Mouse (Mus musculus) hindbrain, embryonic 14.5 days (tissue): ENCODE data around the gene Efhd2. TPM values are rescaled to one million over a fixed set of nuclear protein-coding genes. Genes with fewer than 3 reads are reported as not detected.
A peak's percentile ranks its signal among the peaks of the same experiment; 100 is the strongest.

Experiments used
- ATAC-seq: fragments of 200-750 bp; cut with Nextera tagmentation; 2 replicates; pipeline ENCODE4 v1.8.0; 2017; ENCODE audit warnings: moderate number of reproducible peaks, mild to moderate bottlenecking, moderate TSS enrichment, moderate library complexity; ENCODE audit not compliant: low FRiP score
- DNase-seq: peaks from one replicate; pipeline ENCODE4 v3.0.0-alpha.2; 2015; ENCODE audit warnings: low spot score
- H3K27ac ChIP-seq: fragments of 300-500 bp; sonication (generic); 2 replicates; pipeline ENCODE4 v1.5.1; 2014; ENCODE audit warnings: mild to moderate bottlenecking, moderate library complexity
- H3K27me3 ChIP-seq: fragments of 300-500 bp; sonication (generic); 2 replicates; pipeline ENCODE4 v1.6.1; 2014; ENCODE audit warnings: mild to moderate bottlenecking, low read length, mixed read lengths; ENCODE audit not compliant: control insufficient read depth, insufficient read depth
- H3K36me3 ChIP-seq: fragments of 300-500 bp; sonication (generic); replicated peaks from 2 replicates; pipeline ENCODE4 v1.6.1; 2014; ENCODE audit not compliant: control insufficient read depth, insufficient read depth
- H3K4me1 ChIP-seq: fragments of 300-500 bp; sonication (generic); replicated peaks from 2 replicates; pipeline ENCODE4 v1.6.1; 2014; ENCODE audit warnings: antibody characterized with exemption, low read length, mixed read lengths; ENCODE audit not compliant: control insufficient read depth, insufficient read depth
- H3K4me2 ChIP-seq: fragments of 300-500 bp; sonication (generic); replicated peaks from 2 replicates; pipeline ENCODE4 v1.6.1; 2014; ENCODE audit warnings: mild to moderate bottlenecking, moderate library complexity
- H3K4me3 ChIP-seq: fragments of 300-500 bp; sonication (generic); replicated peaks from 2 replicates; pipeline ENCODE4 v1.5.1; 2014; ENCODE audit warnings: mild to moderate bottlenecking, low read length
- H3K9ac ChIP-seq: fragments of 300-500 bp; sonication (generic); 2 replicates; pipeline ENCODE4 v1.6.1; 2014
- H3K9me3 ChIP-seq: fragments of 300-500 bp; sonication (generic); 2 replicates; pipeline ENCODE4 v1.6.1; 2016; ENCODE audit warnings: low read length; ENCODE audit not compliant: control insufficient read depth
- WGBS: fragments of 180-500 bp; shearing (Covaris S2); extraction: QIAGEN DNeasy Blood & Tissue Kit; methylation state at CpG from one replicate; pipeline ENCODE4 v1.1.7; 2014; 5-methylcytosine and 5-hydroxymethylcytosine counted together
- polyA plus RNA-seq: library from polyadenylated mRNA; unstranded; fragments of >200 nt; fragmentation: Nextera tagmentation; extraction: Ambion mirVana; gene quantifications from 2 replicates; pipeline ENCODE4 v1.2.1, GENCODE M21; 2014

Gene Efhd2
- polyA plus RNA-seq, 1 experiment from 2014 or later: 44.7 TPM

DNA sequence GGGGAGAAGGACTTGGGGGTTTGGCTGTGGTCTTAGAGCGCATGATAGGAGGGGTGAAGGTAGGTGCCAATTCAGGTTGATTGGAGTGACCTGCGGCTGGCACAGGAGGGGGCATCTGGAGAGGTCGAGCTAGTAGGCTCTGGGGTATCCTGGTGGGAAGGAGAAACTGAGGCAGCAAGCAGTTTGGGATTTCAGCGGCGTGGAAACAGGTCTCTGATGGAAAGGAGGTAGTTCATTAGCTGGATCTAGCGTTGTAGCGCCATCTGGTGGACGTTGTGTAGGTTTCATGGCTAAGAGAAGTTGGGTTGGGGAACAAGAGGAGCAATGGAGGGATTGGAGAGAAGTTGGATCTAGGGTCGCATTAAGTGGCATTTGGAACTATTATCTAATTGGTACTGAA, 21.3 kb downstream of the Efhd2 start:
- ATAC-seq: no peak
- H3K27ac ChIP-seq: no peak overlapping the region

DNA sequence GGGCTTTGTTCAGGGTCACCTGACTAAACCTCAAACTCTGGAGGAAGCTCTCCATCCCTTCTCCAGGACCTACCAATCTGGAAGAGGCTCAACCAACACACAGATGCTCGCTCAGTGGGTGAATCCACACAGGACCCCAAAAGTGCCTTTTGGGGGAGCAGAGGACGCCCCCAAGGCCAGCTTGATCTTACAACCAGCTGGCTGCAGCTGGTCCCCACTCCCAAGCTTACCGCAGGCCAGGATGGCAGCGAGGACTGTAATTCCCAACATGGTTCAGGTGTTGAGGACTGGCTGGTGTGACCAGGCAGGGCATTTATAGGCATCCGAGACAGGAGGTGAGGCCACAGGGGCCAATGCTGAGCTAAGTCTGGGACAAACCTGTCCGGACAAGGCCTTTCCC, 28.7 kb downstream of the Efhd2 start, which contains the start of gene Ctrc:
Ctrc (minus strand) TSS at position 361 of the 400 bp plus-strand sequence.
- no peak within 1 kb of the TSS for H3K4me2 ChIP-seq
- no peaks in the 10 kb centered on the region for H3K27me3 ChIP-seq
- 88% methylated on average over 6 of the region's 6 CpGs for WGBS
- no peak within 1 kb of the TSS for H3K4me3 ChIP-seq
- no peaks in the 10 kb centered on the region for H3K36me3 ChIP-seq
- no peak within 1 kb of the TSS for H3K9ac ChIP-seq
- no peak within 1 kb of the TSS for H3K27ac ChIP-seq
- DNase-seq (no peak), ATAC-seq (no peak)
- no peaks in the 10 kb centered on the region for H3K9me3 ChIP-seq
- no peaks in the 10 kb centered on the region for H3K4me1 ChIP-seq

More for the DNA sequence above, 21.3 kb downstream of the Efhd2 start:
- DNase-seq: peak; percentile 80
- H3K36me3 ChIP-seq: 0 out of 2 replicates have a peak, but pooled peaks cover 3% of the 10 kb centered on the region
- WGBS: 80% methylated on average over 9 of the region's 9 CpGs
- no peaks in the 10 kb centered on the region for H3K9me3 ChIP-seq
- no peak overlapping the region for H3K9ac ChIP-seq
- no peak overlapping the region for H3K4me3 ChIP-seq
- H3K27me3 ChIP-seq: no peaks in the 10 kb centered on the region
- H3K4me1 ChIP-seq: no peaks in the 10 kb centered on the region
- H3K4me2 ChIP-seq: no peak overlapping the region

DNA sequence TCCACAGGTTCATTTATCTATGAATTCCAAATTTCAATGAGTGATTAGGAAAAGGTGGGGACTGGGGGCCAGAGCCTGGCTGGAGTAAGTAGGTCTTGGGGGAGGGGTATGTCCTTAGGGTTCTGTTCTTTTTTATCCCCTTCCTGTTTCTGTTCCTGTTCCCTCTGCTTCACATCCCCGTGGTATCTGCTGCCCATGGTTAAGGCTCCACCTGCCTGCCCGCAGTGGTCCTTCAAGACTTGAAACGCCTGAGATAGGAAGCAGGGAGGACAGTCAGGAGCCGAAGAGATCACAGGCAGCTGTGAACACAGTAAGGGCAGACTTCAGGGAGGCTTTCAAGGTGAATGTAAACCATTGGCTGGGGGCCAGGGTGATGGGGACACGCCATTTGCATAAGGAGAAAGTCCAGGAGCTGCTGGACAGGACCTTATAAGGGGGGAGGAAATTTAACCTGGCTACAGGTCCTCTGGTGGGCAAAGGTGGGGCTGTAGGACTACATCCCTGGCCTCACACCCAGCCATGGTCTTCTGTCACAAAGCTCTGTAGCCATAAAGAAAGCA, 40.1 kb downstream of the Efhd2 start:
- no peak for DNase-seq
- Histone ChIP-seq H3K27me3 (no peaks in the 10 kb centered on the region), H3K27ac (no peak overlapping the region), H3K4me2 (no peak overlapping the region), H3K9ac (no peak overlapping the region), H3K4me3 (no peak overlapping the region), H3K4me1 (no peaks in the 10 kb centered on the region), H3K9me3 (no peaks in the 10 kb centered on the region), H3K36me3 (no peaks in the 10 kb centered on the region)
- ATAC-seq: no peak
- WGBS: 75% methylated on average over 5 of the region's 5 CpGs

DNA sequence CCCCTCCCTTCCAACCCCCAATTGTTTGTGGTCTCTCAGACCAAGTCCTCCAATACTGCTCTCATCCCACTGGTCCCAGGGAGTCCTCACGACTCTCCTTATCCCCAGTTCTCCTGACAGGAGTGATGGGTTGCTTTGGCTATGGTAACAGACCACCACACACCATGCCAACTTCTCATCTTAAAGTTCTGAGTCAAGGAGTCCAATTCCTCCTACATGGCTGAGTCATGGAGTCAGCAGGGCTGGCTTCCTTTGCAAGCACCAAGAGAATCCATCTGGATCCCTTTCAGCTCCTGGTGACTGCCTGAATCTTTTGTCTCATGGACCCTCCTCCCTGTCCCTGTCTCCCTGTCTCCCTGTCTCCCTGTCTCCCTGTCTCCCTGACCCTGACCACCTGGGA, 40.8 kb downstream of the Efhd2 start:
- Histone ChIP-seq H3K9ac (no peak overlapping the region), H3K4me1 (no peaks in the 10 kb centered on the region), H3K4me3 (no peak overlapping the region), H3K27ac (no peak overlapping the region), H3K9me3 (no peaks in the 10 kb centered on the region), H3K36me3 (no peaks in the 10 kb centered on the region), H3K27me3 (no peaks in the 10 kb centered on the region), H3K4me2 (no peak overlapping the region)
- 69% methylated on average over 1 of the region's 1 CpGs for WGBS
- DNase-seq: no peak
- no peak for ATAC-seq

DNA sequence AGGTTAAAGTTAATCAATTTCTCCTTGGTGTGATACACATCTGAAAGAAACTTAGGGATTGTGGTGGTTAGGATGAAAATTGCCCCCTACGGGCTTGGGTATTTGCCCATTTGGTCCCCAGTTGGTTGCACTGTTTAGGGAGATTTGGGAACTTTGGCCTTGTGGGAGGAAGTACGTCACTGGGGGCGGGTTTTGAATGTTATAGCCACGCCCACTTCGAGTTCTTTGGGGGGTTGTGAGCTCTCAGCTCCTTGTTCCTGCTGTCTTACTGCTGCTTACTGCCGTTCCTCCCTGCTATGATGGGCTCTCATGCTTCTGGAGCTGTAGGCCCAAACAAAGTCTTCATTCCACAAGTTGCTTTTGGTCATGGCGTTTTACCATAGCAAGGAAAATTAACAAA, 43.4 kb downstream of the Efhd2 start:
- Histone ChIP-seq H3K4me1 (no peaks in the 10 kb centered on the region), H3K4me3 (no peak overlapping the region), H3K4me2 (no peak overlapping the region), H3K27me3 (no peaks in the 10 kb centered on the region), H3K27ac (no peak overlapping the region), H3K9me3 (no peaks in the 10 kb centered on the region), H3K36me3 (no peaks in the 10 kb centered on the region), H3K9ac (no peak overlapping the region)
- WGBS: 75% methylated on average over 7 of the region's 7 CpGs
- DNase-seq: no peak
- ATAC-seq: no peak

DNA sequence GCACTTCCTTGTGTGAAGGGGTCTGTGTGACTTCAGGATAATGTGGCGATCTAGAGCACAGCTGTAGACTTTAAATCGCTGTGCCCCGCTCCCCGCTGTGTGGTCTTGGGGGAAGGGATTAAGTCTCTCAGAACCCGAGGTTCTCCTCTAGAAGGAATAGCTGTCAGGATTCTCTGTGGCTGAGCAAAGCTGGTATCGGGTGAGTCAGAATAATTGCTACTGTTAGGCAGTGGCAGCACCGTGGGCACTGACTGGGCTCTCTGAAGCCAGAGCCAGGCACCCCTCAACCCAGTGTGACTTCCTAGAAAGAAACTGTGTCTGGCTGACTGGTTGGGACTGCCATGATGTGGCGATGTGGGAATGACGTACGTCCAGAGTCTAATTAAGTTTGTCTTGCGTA, 44.3 kb downstream of the Efhd2 start:
- DNase-seq (no peak), ATAC-seq (no peak)
- Histone ChIP-seq H3K27me3 (no peaks in the 10 kb centered on the region), H3K9ac (no peak overlapping the region), H3K4me3 (no peak overlapping the region), H3K4me1 (no peaks in the 10 kb centered on the region), H3K9me3 (no peaks in the 10 kb centered on the region), H3K27ac (no peak overlapping the region), H3K4me2 (no peak overlapping the region), H3K36me3 (no peaks in the 10 kb centered on the region)
- 53% methylated on average over 11 of the region's 11 CpGs for WGBS

DNA sequence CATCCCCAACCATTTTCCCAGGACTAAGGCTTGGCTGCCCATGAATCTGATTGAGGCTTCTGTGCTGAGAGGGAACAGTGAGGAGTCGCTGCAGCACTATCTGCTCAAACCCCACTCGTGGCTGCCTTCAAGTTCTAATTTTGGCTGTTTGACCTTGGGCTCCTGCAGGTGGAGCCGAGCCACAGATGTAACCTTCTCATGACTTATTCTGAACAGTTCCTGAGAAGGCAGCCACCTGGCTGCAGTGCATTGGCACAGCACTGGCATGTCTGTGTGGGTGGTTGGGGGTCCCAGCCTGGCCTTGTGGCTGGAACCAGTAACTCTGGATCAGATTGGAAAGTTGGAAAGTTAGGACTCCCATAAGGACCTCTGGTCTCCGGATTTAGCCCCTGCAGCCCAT, 46.5 kb downstream of the Efhd2 start:
- H3K9ac ChIP-seq: no peak overlapping the region
- 76% methylated on average over 4 of the region's 4 CpGs for WGBS
- no peak for ATAC-seq

DNA sequence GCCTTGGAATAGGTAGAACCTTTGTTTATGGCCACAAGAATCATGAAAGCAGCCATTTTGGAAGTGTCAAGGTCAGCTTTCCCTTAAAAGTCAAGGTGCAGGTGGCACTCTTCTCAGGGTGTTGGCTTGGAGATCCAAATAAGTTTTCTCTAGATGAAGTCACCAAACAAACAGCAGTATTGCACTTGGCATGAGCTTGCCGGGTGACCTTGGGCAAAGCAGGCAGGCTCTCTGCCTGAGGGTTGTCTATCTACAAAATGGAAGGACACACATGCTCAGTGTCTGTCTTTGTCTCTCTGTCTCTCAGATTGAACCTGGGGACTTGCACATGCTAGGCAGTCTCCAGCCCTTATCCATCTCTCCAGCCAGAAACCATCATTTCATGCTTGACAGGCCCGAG, 47.3 kb downstream of the Efhd2 start:
- Histone ChIP-seq H3K9ac (no peak overlapping the region), H3K27ac (no peak overlapping the region), H3K9me3 (no peaks in the 10 kb centered on the region), H3K36me3 (no peaks in the 10 kb centered on the region), H3K4me3 (no peak overlapping the region), H3K4me2 (no peak overlapping the region), H3K4me1 (no peaks in the 10 kb centered on the region), H3K27me3 (no peaks in the 10 kb centered on the region)
- WGBS: 93% methylated on average over 2 of the region's 2 CpGs
- ATAC-seq: no peak
- DNase-seq: no peak

More for the DNA sequence above, 46.5 kb downstream of the Efhd2 start:
- H3K4me1 ChIP-seq: no peaks in the 10 kb centered on the region
- no peaks in the 10 kb centered on the region for H3K36me3 ChIP-seq
- H3K27ac ChIP-seq: no peak overlapping the region
- H3K4me3 ChIP-seq: no peak overlapping the region
- DNase-seq: no peak
- no peaks in the 10 kb centered on the region for H3K27me3 ChIP-seq
- no peaks in the 10 kb centered on the region for H3K9me3 ChIP-seq
- no peak overlapping the region for H3K4me2 ChIP-seq

DNA sequence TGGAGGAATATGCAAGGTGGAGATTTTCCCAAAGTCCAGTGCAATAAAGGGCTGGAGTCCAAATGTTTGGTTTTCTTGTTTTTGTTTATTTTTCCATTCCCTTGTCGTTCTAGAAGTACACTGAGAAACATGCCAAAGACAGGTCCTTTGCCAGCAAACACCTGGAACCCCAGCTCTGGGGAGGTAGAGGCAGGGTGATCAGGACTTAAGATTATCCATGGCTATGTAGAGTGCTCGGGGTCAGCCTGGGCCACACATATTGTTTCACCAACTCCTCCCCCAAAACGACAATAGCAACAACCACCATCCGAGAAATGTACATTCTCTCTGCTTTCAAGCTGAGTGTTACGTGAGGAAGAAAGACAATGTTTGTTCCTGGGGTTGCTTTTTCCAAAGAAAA, 48.7 kb downstream of the Efhd2 start, which contains the start of gene Cela2a:
Cela2a (minus strand) TSS at position 101 of the 400 bp plus-strand sequence.
- Histone ChIP-seq H3K9ac (no peak within 1 kb of the TSS; the same call in 1 of the 2 replicates), H3K4me3 (no peak within 1 kb of the TSS), H3K36me3 (no peaks in the 10 kb centered on the region), H3K4me1 (no peaks in the 10 kb centered on the region), H3K4me2 (no peak within 1 kb of the TSS), H3K27ac (no peak within 1 kb of the TSS), H3K27me3 (no peaks in the 10 kb centered on the region), H3K9me3 (no peaks in the 10 kb centered on the region)
- DNase-seq (no peak), ATAC-seq (no peak)
- 61% methylated on average over 5 of the region's 5 CpGs for WGBS

DNA sequence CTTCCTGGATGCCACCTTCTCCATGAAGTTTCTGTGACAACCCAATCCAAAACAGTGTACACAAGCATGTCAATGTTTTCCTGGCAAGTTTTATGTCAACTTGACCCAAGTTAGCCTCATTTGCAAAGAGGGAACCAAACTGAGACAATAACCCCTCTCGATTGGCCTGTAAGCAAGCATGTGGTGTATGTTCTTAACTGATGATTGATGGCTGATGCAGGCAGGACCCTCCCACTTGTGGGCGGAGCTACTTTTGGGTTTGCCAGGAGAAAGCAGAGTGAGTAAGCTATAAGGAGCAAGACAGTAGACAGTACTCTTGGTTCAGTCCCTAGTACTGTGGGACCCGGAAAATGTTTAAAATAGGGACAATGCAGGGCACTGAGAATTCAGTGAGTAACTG, 51.7 kb downstream of the Efhd2 start:
- DNase-seq: no peak
- WGBS: 62% methylated on average over 3 of the region's 3 CpGs

More for the DNA sequence above, 51.7 kb downstream of the Efhd2 start:
- no peaks in the 10 kb centered on the region for H3K4me1 ChIP-seq
- H3K4me3 ChIP-seq: no peak overlapping the region
- H3K9ac ChIP-seq: no peak overlapping the region
- no peak overlapping the region for H3K4me2 ChIP-seq
- no peaks in the 10 kb centered on the region for H3K36me3 ChIP-seq
- no peaks in the 10 kb centered on the region for H3K9me3 ChIP-seq
- no peaks in the 10 kb centered on the region for H3K27me3 ChIP-seq
- no peak for ATAC-seq
- H3K27ac ChIP-seq: no peak overlapping the region
